Mouse (Mus musculus) MEL (cell line): ENCODE measurements at regions not wholly inside any gene's neighbourhood (a gene's known extent, or its start where the extent isn't known, plus 50 kb on each side); places are given as distances from the start of the nearest gene placed in this dataset.

ENCODE experiments used
- BHLHE40 ChIP-seq: IDR thresholded peaks from 2 replicates; pipeline ENCODE4 v1.6.1; 2012; ENCODE audit warnings: low read depth, mild to moderate bottlenecking, inconsistent platforms, low read length, improper control_type of control experiment, borderline replicate concordance
- CTCF ChIP-seq, 3 experiments: IDR thresholded peaks in 2 of 3; conservative IDR thresholded peaks in 1 of 3; 2 replicates each; pipeline ENCODE4 v1.5.1; 2011 to 2012; ENCODE audit warnings: low read length in 3 of 3, low read depth in 2 of 3, mild to moderate bottlenecking in 2 of 3, improper control_type of control experiment in 1 of 3, inconsistent platforms in 1 of 3, mixed read lengths in 1 of 3, moderate library complexity in 1 of 3; ENCODE audit not compliant: control insufficient read depth in 1 of 3, insufficient read depth in 1 of 3, poor library complexity in 1 of 3, severe bottlenecking in 1 of 3
- E2F4 ChIP-seq: IDR thresholded peaks from 2 replicates; pipeline ENCODE4 v1.6.1; 2011; ENCODE audit warnings: low read depth, low read length, improper control_type of control experiment, borderline replicate concordance
- ELF1 ChIP-seq: IDR thresholded peaks from 2 replicates; pipeline ENCODE4 v1.6.1; 2014; ENCODE audit warnings: low read depth, mild to moderate bottlenecking, inconsistent platforms, low read length, improper control_type of control experiment, moderate library complexity
- EP300 ChIP-seq, 2 experiments: IDR thresholded peaks; 2 replicates each; pipeline ENCODE4 v1.6.1; 2011; ENCODE audit warnings: improper control_type of control experiment in 2 of 2, low read length in 2 of 2, low read depth in 1 of 2, mild to moderate bottlenecking in 1 of 2
- MAX ChIP-seq: IDR thresholded peaks from 2 replicates; pipeline ENCODE4 v1.6.1; 2011; ENCODE audit warnings: low read length, improper control_type of control experiment
- POLR2A ChIP-seq, 2 experiments: IDR thresholded peaks; 2 replicates each; pipeline ENCODE4 v1.6.1; 2011 to 2012; ENCODE audit warnings: low read length in 2 of 2, mild to moderate bottlenecking in 2 of 2, control low read depth in 1 of 2, improper control_type of control experiment in 1 of 2, low read depth in 1 of 2, moderate library complexity in 1 of 2; ENCODE audit not compliant: control insufficient read depth in 1 of 2, insufficient read depth in 1 of 2, poor library complexity in 1 of 2
- POLR2AphosphoS5 ChIP-seq: IDR thresholded peaks from 2 replicates; pipeline ENCODE4 v1.6.1; 2012; ENCODE audit warnings: low read depth, borderline replicate concordance, mild to moderate bottlenecking, inconsistent platforms, low read length, moderate library complexity, mixed read lengths
- ZMIZ1 ChIP-seq: IDR thresholded peaks from 2 replicates; pipeline ENCODE4 v1.6.1; 2012; ENCODE audit warnings: low read depth, mild to moderate bottlenecking, inconsistent platforms, low read length, improper control_type of control experiment, moderate library complexity

DNA sequence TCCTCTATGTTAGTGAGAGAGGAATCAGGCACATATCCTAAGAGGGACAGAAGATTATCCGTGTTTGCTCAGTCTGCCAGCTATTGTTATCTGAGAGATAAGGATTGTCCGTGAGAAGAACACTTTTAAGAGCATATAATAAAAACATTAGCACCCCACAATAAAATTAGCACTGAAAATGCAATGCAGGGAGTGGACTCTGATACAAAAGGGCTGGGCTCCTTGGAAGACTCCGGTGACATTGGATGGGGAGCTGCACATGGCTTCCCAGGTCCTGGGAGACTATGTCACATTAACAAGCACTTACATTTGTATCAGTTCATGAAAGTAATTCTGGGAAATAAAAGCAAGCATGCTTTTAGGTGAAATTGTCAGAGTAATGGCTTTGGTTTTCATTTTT, 238.6 kb upstream of the Map3k1 start:
- TF ChIP-seq POLR2AphosphoS5 = no peak
- TF ChIP-seq EP300 (IDR thresholded peaks at IDR 0.05; ENCODE audit: low read depth in 1 of 2, low read length in 2 of 2) = no peak
- TF ChIP-seq E2F4 = no peak
- TF ChIP-seq CTCF (IDR thresholded peaks at IDR 0.05 in 2 of 3, conservative IDR thresholded peaks at IDR 0.05 in 1 of 3; ENCODE audit: control insufficient read depth in 1 of 3, insufficient read depth in 1 of 3, low read depth in 2 of 3, low read length in 3 of 3, poor library complexity in 1 of 3, severe bottlenecking in 1 of 3) = no peak
- no peak for TF ChIP-seq ELF1
- TF ChIP-seq ZMIZ1 = no peak
- TF ChIP-seq MAX = no peak
- TF ChIP-seq POLR2A (IDR thresholded peaks at IDR 0.05; ENCODE audit: control insufficient read depth in 1 of 2, insufficient read depth in 1 of 2, low read depth in 1 of 2, low read length in 2 of 2, poor library complexity in 1 of 2) = no peak
- TF ChIP-seq BHLHE40 = no peak
